Mouse (Mus musculus): ENCODE results near the gene Tuba3b. TPM values are rescaled to one million over a fixed set of nuclear protein-coding genes. Genes with fewer than 3 reads are reported as not detected.

Tuba3b gene
- polyA plus RNA-seq, 1 experiment from 2014 or later, result not detected

GRCm38 (mm10) chr6:145598794-145599555, 16.6 kb upstream of the Tuba3b start:
- H3K4me1 ChIP-seq (ENCODE audit: control insufficient read depth, insufficient read depth, low read length), result peaks cover 14% of the 10 kb centered on the region

GRCm38 (mm10) chr6:145604126-145604525, 11.4 kb upstream of the Tuba3b start:
- Histone ChIP-seq H3K36me3 (ENCODE audit: control insufficient read depth, insufficient read depth, low read length) (no peaks in the 10 kb centered on the region), H3K4me3 (ENCODE audit: low read length) (no peak overlapping the region), H3K27me3 (replicated peaks; ENCODE audit: control insufficient read depth, insufficient read depth, low read length) (no peaks in the 10 kb centered on the region), H3K9me3 (ENCODE audit: control insufficient read depth, low read length) (no peaks in the 10 kb centered on the region), H3K27ac (ENCODE audit: low read length) (no peak overlapping the region), H3K4me2 (ENCODE audit: low read depth, low read length) (no peak overlapping the region), H3K9ac (ENCODE audit: low read depth, low read length) (no peak overlapping the region), H3K4me1 (ENCODE audit: control insufficient read depth, insufficient read depth, low read length) (peaks cover under 1% of the 10 kb centered on the region; the same call in 1 of the 2 replicates)
- ATAC-seq, result no peak
- WGBS, result 56% methylated on average over 2 of the region's 2 CpGs

More at GRCm38 (mm10) chr6:145598794-145599555, 16.6 kb upstream of the Tuba3b start:
- 40% methylated on average over 11 of the region's 11 CpGs for WGBS
- H3K27ac ChIP-seq (ENCODE audit: low read length), result peak overlapping the region; percentile 13; the same call in 1 of the 2 replicates
- H3K36me3 ChIP-seq (ENCODE audit: control insufficient read depth, insufficient read depth, low read length), result no peaks in the 10 kb centered on the region
- no peaks in the 10 kb centered on the region for H3K9me3 ChIP-seq (ENCODE audit: control insufficient read depth, low read length)
- no peak overlapping the region for H3K4me3 ChIP-seq (ENCODE audit: low read length)
- no peak overlapping the region for H3K4me2 ChIP-seq (ENCODE audit: low read depth, low read length)
- peak; percentile 79 for ATAC-seq
- no peak overlapping the region for H3K9ac ChIP-seq (ENCODE audit: low read depth, low read length)
- no peaks in the 10 kb centered on the region for H3K27me3 ChIP-seq (replicated peaks; ENCODE audit: control insufficient read depth, insufficient read depth, low read length)

- Histone ChIP-seq H3K9ac (ENCODE audit: low read depth, low read length) (no peak overlapping the region), H3K4me2 (ENCODE audit: low read depth, low read length) (no peak overlapping the region), H3K27ac (ENCODE audit: low read length) (no peak overlapping the region), H3K27me3 (replicated peaks; ENCODE audit: control insufficient read depth, insufficient read depth, low read length) (no peaks in the 10 kb centered on the region), H3K36me3 (ENCODE audit: control insufficient read depth, insufficient read depth, low read length) (no peaks in the 10 kb centered on the region), H3K4me3 (ENCODE audit: low read length) (no peak overlapping the region), H3K9me3 (ENCODE audit: control insufficient read depth, low read length) (no peaks in the 10 kb centered on the region), H3K4me1 (ENCODE audit: control insufficient read depth, insufficient read depth, low read length) (no peaks in the 10 kb centered on the region)
- 68% methylated on average over 4 of the region's 4 CpGs for WGBS
- no peak for ATAC-seq
Measured at GRCm38 (mm10) chr6:145604648-145605047, 10.9 kb upstream of the Tuba3b start.

- WGBS, result 57% methylated on average over 3 of the region's 3 CpGs
- H3K27me3 ChIP-seq (replicated peaks; ENCODE audit: control insufficient read depth, insufficient read depth, low read length), result no peaks in the 10 kb centered on the region
- H3K4me3 ChIP-seq (ENCODE audit: low read length), result no peak overlapping the region
- H3K9ac ChIP-seq (ENCODE audit: low read depth, low read length), result no peak overlapping the region
- no peak overlapping the region for H3K27ac ChIP-seq (ENCODE audit: low read length)
- H3K4me2 ChIP-seq (ENCODE audit: low read depth, low read length), result no peak overlapping the region
- no peaks in the 10 kb centered on the region for H3K9me3 ChIP-seq (ENCODE audit: control insufficient read depth, low read length)
- no peak for ATAC-seq
- no peaks in the 10 kb centered on the region for H3K4me1 ChIP-seq (ENCODE audit: control insufficient read depth, insufficient read depth, low read length)
- no peaks in the 10 kb centered on the region for H3K36me3 ChIP-seq (ENCODE audit: control insufficient read depth, insufficient read depth, low read length)
Measured at GRCm38 (mm10) chr6:145605203-145605602, 10.4 kb upstream of the Tuba3b start.

- no peaks in the 10 kb centered on the region for H3K4me1 ChIP-seq (ENCODE audit: control insufficient read depth, insufficient read depth, low read length)
- H3K9ac ChIP-seq (ENCODE audit: low read depth, low read length), result no peak overlapping the region
- no peak for ATAC-seq
- H3K27ac ChIP-seq (ENCODE audit: low read length), result no peak overlapping the region
- H3K4me3 ChIP-seq (ENCODE audit: low read length), result no peak overlapping the region
- H3K9me3 ChIP-seq (ENCODE audit: control insufficient read depth, low read length), result no peaks in the 10 kb centered on the region
- H3K4me2 ChIP-seq (ENCODE audit: low read depth, low read length), result no peak overlapping the region
- WGBS, result 66% methylated on average over 4 of the region's 4 CpGs
- H3K27me3 ChIP-seq (replicated peaks; ENCODE audit: control insufficient read depth, insufficient read depth, low read length), result no peaks in the 10 kb centered on the region
- H3K36me3 ChIP-seq (ENCODE audit: control insufficient read depth, insufficient read depth, low read length), result no peaks in the 10 kb centered on the region
Measured at GRCm38 (mm10) chr6:145607746-145608145, 7.8 kb upstream of the Tuba3b start.

- Histone ChIP-seq H3K4me3 (ENCODE audit: low read length) (no peak overlapping the region), H3K36me3 (ENCODE audit: control insufficient read depth, insufficient read depth, low read length) (no peaks in the 10 kb centered on the region), H3K4me2 (ENCODE audit: low read depth, low read length) (no peak overlapping the region), H3K9ac (ENCODE audit: low read depth, low read length) (no peak overlapping the region), H3K27me3 (replicated peaks; ENCODE audit: control insufficient read depth, insufficient read depth, low read length) (no peaks in the 10 kb centered on the region), H3K27ac (ENCODE audit: low read length) (peak overlapping the region; percentile 55), H3K9me3 (ENCODE audit: control insufficient read depth, low read length) (no peaks in the 10 kb centered on the region), H3K4me1 (ENCODE audit: control insufficient read depth, insufficient read depth, low read length) (no peaks in the 10 kb centered on the region)
- no peak for ATAC-seq
- 88% methylated on average over 5 of the region's 5 CpGs for WGBS
Measured at GRCm38 (mm10) chr6:145608693-145609092, 6.9 kb upstream of the Tuba3b start.

GRCm38 (mm10) chr6:145610901-145611300, 4.7 kb upstream of the Tuba3b start:
- Histone ChIP-seq H3K27me3 (replicated peaks; ENCODE audit: control insufficient read depth, insufficient read depth, low read length) (no peaks in the 10 kb centered on the region), H3K36me3 (ENCODE audit: control insufficient read depth, insufficient read depth, low read length) (no peaks in the 10 kb centered on the region), H3K9me3 (ENCODE audit: control insufficient read depth, low read length) (no peaks in the 10 kb centered on the region), H3K27ac (ENCODE audit: low read length) (no peak overlapping the region), H3K9ac (ENCODE audit: low read depth, low read length) (no peak overlapping the region), H3K4me2 (ENCODE audit: low read depth, low read length) (no peak overlapping the region), H3K4me1 (ENCODE audit: control insufficient read depth, insufficient read depth, low read length) (no peaks in the 10 kb centered on the region), H3K4me3 (ENCODE audit: low read length) (no peak overlapping the region)
- WGBS, result 91% methylated on average over 5 of the region's 5 CpGs
- ATAC-seq, result no peak

- no peaks in the 10 kb centered on the region for H3K9me3 ChIP-seq (ENCODE audit: control insufficient read depth, low read length)
- H3K4me2 ChIP-seq (ENCODE audit: low read depth, low read length), result no peak overlapping the region
- no peaks in the 10 kb centered on the region for H3K36me3 ChIP-seq (ENCODE audit: control insufficient read depth, insufficient read depth, low read length)
- H3K4me3 ChIP-seq (ENCODE audit: low read length), result no peak overlapping the region
- H3K27ac ChIP-seq (ENCODE audit: low read length), result no peak overlapping the region
- H3K9ac ChIP-seq (ENCODE audit: low read depth, low read length), result no peak overlapping the region
- no peaks in the 10 kb centered on the region for H3K27me3 ChIP-seq (replicated peaks; ENCODE audit: control insufficient read depth, insufficient read depth, low read length)
- ATAC-seq, result no peak
- H3K4me1 ChIP-seq (ENCODE audit: control insufficient read depth, insufficient read depth, low read length), result no peaks in the 10 kb centered on the region
- 86% methylated on average over 3 of the region's 3 CpGs for WGBS
Measured at GRCm38 (mm10) chr6:145612611-145613010, 2.9 kb upstream of the Tuba3b start.

- Histone ChIP-seq H3K27ac (ENCODE audit: low read length) (no peak within 1 kb of the TSS), H3K4me2 (ENCODE audit: low read depth, low read length) (no peak within 1 kb of the TSS), H3K9ac (ENCODE audit: low read depth, low read length) (no peak within 1 kb of the TSS), H3K27me3 (replicated peaks; ENCODE audit: control insufficient read depth, insufficient read depth, low read length) (no peaks in the 10 kb centered on the region), H3K4me3 (ENCODE audit: low read length) (no peak within 1 kb of the TSS), H3K36me3 (ENCODE audit: control insufficient read depth, insufficient read depth, low read length) (no peaks in the 10 kb centered on the region), H3K4me1 (ENCODE audit: control insufficient read depth, insufficient read depth, low read length) (no peaks in the 10 kb centered on the region), H3K9me3 (ENCODE audit: control insufficient read depth, low read length) (no peaks in the 10 kb centered on the region)
- WGBS, result 62% methylated on average over 7 of the region's 7 CpGs
- ATAC-seq, result no peak
Measured at GRCm38 (mm10) chr6:145614219-145614618, 1.3 kb upstream of the Tuba3b start, which contains the start of gene Lmntd1. Lmntd1 (minus strand) TSS chr6:145614319.
